Mouse (Mus musculus): ENCODE data around the gene Olfr812. TPM values are rescaled to one million over a fixed set of nuclear protein-coding genes. Genes with fewer than 3 reads are reported as not detected.
"Not testable (repeated sequence)": the region's sequence is repeated elsewhere in the genome, so short reads cannot be mapped to it uniquely, and the experiment has no call there.

The Olfr812 gene
- not detected in 2 replicates for polyA plus RNA-seq (2014; fragmentation: Nextera tagmentation; extraction: Ambion mirVana)

DNA sequence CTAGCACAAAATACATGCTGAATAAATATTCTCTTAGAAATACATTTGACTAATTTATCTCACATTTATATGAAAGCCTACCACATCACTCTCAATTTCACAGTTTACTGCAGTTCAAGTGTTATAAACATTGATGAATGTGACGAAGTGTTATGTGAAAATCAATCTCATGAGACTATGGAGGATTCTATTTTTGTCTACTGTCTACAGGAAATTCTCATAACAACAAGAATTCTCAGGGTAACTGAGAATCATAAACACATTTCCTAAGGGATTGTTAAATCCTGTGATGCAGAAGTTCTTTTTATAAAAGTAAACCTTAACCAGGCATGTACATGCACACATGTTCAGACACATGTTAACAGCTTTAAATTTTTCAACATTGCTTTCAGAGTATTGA, at the start of gene Olfr812:
Gene Olfr812, minus strand, starts transcription at position 101 of the 400 bp plus-strand sequence.
- H3K27ac ChIP-seq (ENCODE audit: low read length), result no peak within 1 kb of the TSS
- WGBS, result 56% methylated on average over 1 of the region's 1 CpGs
- H3K4me3 ChIP-seq (ENCODE audit: low read depth, low read length), result no peak within 1 kb of the TSS
- no peaks in the 10 kb centered on the region for H3K27me3 ChIP-seq (ENCODE audit: control insufficient read depth, insufficient read depth, low read length)
- H3K9me3 ChIP-seq (ENCODE audit: control insufficient read depth, low read depth, low read length), result no peaks in the 10 kb centered on the region
- no peak within 1 kb of the TSS for H3K9ac ChIP-seq (replicated peaks; ENCODE audit: low read depth, low read length)
- no peaks in the 10 kb centered on the region for H3K4me1 ChIP-seq (ENCODE audit: control insufficient read depth, insufficient read depth, low read length)
- H3K36me3 ChIP-seq (ENCODE audit: control insufficient read depth, insufficient read depth, low read length), result no peaks in the 10 kb centered on the region
- H3K4me2 ChIP-seq (replicated peaks; ENCODE audit: low read depth, low read length), result no peak within 1 kb of the TSS
- no peak for ATAC-seq (ENCODE audit: insufficient number of reproducible peaks, insufficient read depth, low FRiP score, low read depth)

DNA sequence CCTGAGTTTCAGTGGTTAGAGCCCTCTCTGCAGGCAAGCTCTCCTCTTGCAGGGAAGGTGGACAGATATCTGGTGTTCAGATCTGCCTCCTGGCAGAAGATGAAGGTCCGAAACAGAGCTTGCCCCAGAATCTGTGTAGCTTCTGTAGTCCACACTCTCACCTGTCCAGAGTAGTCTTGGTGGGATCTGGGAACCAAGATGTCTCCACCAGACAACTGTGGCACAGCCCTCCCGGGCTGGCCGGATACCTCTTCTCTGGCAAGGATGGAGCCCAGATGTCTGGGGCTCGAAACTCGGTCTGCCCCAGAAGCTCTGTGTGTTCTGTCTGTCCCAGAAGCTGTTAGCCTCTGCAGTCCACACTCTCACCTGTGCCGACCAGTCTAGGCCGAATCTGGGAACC, 40.0 kb upstream of the Olfr812 start:
- no peaks in the 10 kb centered on the region for H3K36me3 ChIP-seq (ENCODE audit: control insufficient read depth, insufficient read depth, low read length)

DNA sequence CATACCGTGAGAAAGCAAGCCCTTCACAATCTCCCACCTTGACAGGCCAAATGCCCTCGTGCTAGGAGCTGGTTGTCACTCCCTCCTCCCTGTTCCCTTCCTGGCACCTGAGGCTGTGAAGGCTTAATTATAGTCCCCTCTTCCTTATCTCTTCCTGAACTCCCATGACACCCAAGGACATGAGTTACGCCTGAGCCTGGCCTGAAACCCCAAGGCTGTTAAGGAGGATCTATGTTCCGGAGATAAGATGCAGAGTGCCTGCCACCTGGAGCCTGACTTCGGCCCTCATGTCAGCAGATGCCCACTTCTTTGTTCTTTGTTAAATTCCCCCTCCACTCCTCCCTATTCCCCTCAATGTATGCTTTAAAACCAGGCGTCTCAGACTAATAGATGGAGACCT, 39.6 kb upstream of the Olfr812 start:
- not testable (repeated sequence) for H3K4me1 ChIP-seq (ENCODE audit: control insufficient read depth, insufficient read depth, low read length); H3K36me3 ChIP-seq (ENCODE audit: control insufficient read depth, insufficient read depth, low read length); H3K4me3 ChIP-seq (ENCODE audit: low read depth, low read length); H3K9me3 ChIP-seq (ENCODE audit: control insufficient read depth, low read depth, low read length); H3K4me2 ChIP-seq (replicated peaks; ENCODE audit: low read depth, low read length); ATAC-seq (ENCODE audit: insufficient number of reproducible peaks, insufficient read depth, low FRiP score, low read depth); H3K27ac ChIP-seq (ENCODE audit: low read length); H3K27me3 ChIP-seq (ENCODE audit: control insufficient read depth, insufficient read depth, low read length); H3K9ac ChIP-seq (replicated peaks; ENCODE audit: low read depth, low read length)
- 73% methylated on average over 6 of the region's 6 CpGs for WGBS

More for the DNA sequence above, 40.0 kb upstream of the Olfr812 start:
- Histone ChIP-seq H3K27me3 (ENCODE audit: control insufficient read depth, insufficient read depth, low read length) (no peaks in the 10 kb centered on the region), H3K27ac (ENCODE audit: low read length) (no peak overlapping the region), H3K9me3 (ENCODE audit: control insufficient read depth, low read depth, low read length) (no peaks in the 10 kb centered on the region), H3K9ac (replicated peaks; ENCODE audit: low read depth, low read length) (no peak overlapping the region), H3K4me2 (replicated peaks; ENCODE audit: low read depth, low read length) (no peak overlapping the region), H3K4me3 (ENCODE audit: low read depth, low read length) (no peak overlapping the region), H3K4me1 (ENCODE audit: control insufficient read depth, insufficient read depth, low read length) (no peaks in the 10 kb centered on the region)
- no peak for ATAC-seq (ENCODE audit: insufficient number of reproducible peaks, insufficient read depth, low FRiP score, low read depth)
- WGBS, result 95% methylated on average over 7 of the region's 7 CpGs

GRCm38 (mm10) chr10:129879751-129880150, 33.9 kb upstream of the Olfr812 start, which contains the start of gene Olfr814:
Gene Olfr814, minus strand, starts transcription at chr10:129879851.
- WGBS, result no CpG with 5 or more reads among the region's 1 CpGs
- H3K4me2 ChIP-seq (replicated peaks; ENCODE audit: low read depth, low read length); H3K27ac ChIP-seq (ENCODE audit: low read length); H3K4me1 ChIP-seq (ENCODE audit: control insufficient read depth, insufficient read depth, low read length); H3K9me3 ChIP-seq (ENCODE audit: control insufficient read depth, low read depth, low read length); ATAC-seq (ENCODE audit: insufficient number of reproducible peaks, insufficient read depth, low FRiP score, low read depth); H3K9ac ChIP-seq (replicated peaks; ENCODE audit: low read depth, low read length); H3K27me3 ChIP-seq (ENCODE audit: control insufficient read depth, insufficient read depth, low read length); H3K4me3 ChIP-seq (ENCODE audit: low read depth, low read length); H3K36me3 ChIP-seq (ENCODE audit: control insufficient read depth, insufficient read depth, low read length): not testable (repeated sequence)

DNA sequence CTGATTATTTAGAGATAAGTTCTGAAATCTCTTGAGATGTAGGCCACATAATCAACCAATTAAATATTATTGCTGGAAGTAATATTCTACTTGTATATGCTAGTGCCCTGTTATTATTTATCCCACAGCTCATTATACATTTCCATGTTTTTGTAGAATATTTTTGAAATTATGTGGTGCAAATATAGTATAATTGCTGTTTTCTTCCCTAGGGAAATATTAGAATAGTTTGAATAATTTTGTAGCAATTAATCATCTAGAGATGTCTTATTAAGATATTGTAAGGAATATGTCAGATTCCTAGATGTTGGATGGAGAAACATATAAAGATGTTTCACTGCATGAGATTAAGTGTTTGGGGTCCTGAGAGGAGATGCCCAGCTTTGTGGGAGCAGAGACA, 9.2 kb upstream of the Olfr812 start, which contains the start of gene Olfr813:
Gene Olfr813, plus strand, starts transcription at position 301 of the 400 bp plus-strand sequence.
- Histone ChIP-seq H3K27me3 (ENCODE audit: control insufficient read depth, insufficient read depth, low read length) (no peaks in the 10 kb centered on the region), H3K27ac (ENCODE audit: low read length) (no peak within 1 kb of the TSS), H3K4me2 (replicated peaks; ENCODE audit: low read depth, low read length) (no peak within 1 kb of the TSS), H3K4me3 (ENCODE audit: low read depth, low read length) (no peak within 1 kb of the TSS), H3K4me1 (ENCODE audit: control insufficient read depth, insufficient read depth, low read length) (no peaks in the 10 kb centered on the region), H3K36me3 (ENCODE audit: control insufficient read depth, insufficient read depth, low read length) (no peaks in the 10 kb centered on the region), H3K9ac (replicated peaks; ENCODE audit: low read depth, low read length) (no peak within 1 kb of the TSS), H3K9me3 (ENCODE audit: control insufficient read depth, low read depth, low read length) (no peaks in the 10 kb centered on the region)
- ATAC-seq (ENCODE audit: insufficient number of reproducible peaks, insufficient read depth, low FRiP score, low read depth), result no peak

DNA sequence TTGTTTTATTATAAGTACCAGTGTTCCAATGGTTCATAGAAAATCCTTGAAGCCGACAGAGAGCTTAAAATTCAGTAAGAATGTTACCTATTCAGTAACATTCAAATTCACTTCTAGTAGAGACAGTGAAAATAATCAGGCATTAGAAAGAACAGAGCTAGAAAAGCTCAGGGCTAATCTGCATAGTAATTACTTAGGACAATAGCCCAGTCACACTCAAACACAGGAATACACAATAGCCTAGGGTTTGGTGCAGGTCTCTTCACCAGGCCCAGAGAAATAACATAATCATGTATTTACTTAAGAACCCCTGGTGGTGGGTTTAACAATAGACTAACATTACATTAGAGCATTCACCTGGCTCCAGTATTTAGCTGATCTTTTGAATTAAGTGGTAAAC, 1.4 kb upstream of the Olfr812 start:
- no peaks in the 10 kb centered on the region for H3K27me3 ChIP-seq (ENCODE audit: control insufficient read depth, insufficient read depth, low read length)
- ATAC-seq (ENCODE audit: insufficient number of reproducible peaks, insufficient read depth, low FRiP score, low read depth), result no peak
- no peak overlapping the region for H3K4me3 ChIP-seq (ENCODE audit: low read depth, low read length)
- H3K9ac ChIP-seq (replicated peaks; ENCODE audit: low read depth, low read length), result no peak overlapping the region
- no peaks in the 10 kb centered on the region for H3K4me1 ChIP-seq (ENCODE audit: control insufficient read depth, insufficient read depth, low read length)
- H3K9me3 ChIP-seq (ENCODE audit: control insufficient read depth, low read depth, low read length), result no peaks in the 10 kb centered on the region
- no peaks in the 10 kb centered on the region for H3K36me3 ChIP-seq (ENCODE audit: control insufficient read depth, insufficient read depth, low read length)
- no peak overlapping the region for H3K4me2 ChIP-seq (replicated peaks; ENCODE audit: low read depth, low read length)
- WGBS, result 84% methylated on average over 1 of the region's 1 CpGs
- no peak overlapping the region for H3K27ac ChIP-seq (ENCODE audit: low read length)

GRCm38 (mm10) chr10:129804296-129804695, 41.6 kb downstream of the Olfr812 start, which contains the start of gene Olfr811:
Gene Olfr811, minus strand, starts transcription at chr10:129804396.
- no peak within 1 kb of the TSS for H3K4me3 ChIP-seq (ENCODE audit: low read depth, low read length)
- no peaks in the 10 kb centered on the region for H3K4me1 ChIP-seq (ENCODE audit: control insufficient read depth, insufficient read depth, low read length)
- no peak within 1 kb of the TSS for H3K27ac ChIP-seq (ENCODE audit: low read length)
- H3K27me3 ChIP-seq (ENCODE audit: control insufficient read depth, insufficient read depth, low read length), result no peaks in the 10 kb centered on the region
- WGBS, result 82% methylated on average over 4 of the region's 4 CpGs
- H3K36me3 ChIP-seq (ENCODE audit: control insufficient read depth, insufficient read depth, low read length), result no peaks in the 10 kb centered on the region
- no peak within 1 kb of the TSS for H3K4me2 ChIP-seq (replicated peaks; ENCODE audit: low read depth, low read length)
- H3K9ac ChIP-seq (replicated peaks; ENCODE audit: low read depth, low read length), result no peak within 1 kb of the TSS
- no peaks in the 10 kb centered on the region for H3K9me3 ChIP-seq (ENCODE audit: control insufficient read depth, low read depth, low read length)
- ATAC-seq (ENCODE audit: insufficient number of reproducible peaks, insufficient read depth, low FRiP score, low read depth), result no peak

DNA sequence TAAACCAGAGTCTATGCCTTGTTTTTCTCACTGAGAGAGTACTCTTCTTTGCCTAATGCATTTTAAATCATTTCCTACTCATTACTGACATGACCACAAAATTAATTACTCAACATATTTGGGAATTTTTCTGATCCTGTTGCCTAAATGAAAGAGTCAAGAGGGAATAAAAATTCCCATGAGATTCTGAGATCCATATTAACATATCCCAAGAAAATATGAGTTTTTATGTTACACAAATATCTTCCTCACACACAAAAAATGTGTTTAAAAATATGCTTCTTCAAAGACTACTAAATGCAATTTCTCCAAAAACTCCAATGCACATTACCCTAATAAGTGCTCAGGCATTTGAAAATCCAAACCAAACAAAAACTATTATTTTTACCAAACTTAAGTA, 51.1 kb downstream of the Olfr812 start, which contains the start of gene Olfr810:
Gene Olfr810, minus strand, starts transcription at position 101 of the 400 bp plus-strand sequence.
- no peaks in the 10 kb centered on the region for H3K4me1 ChIP-seq (ENCODE audit: control insufficient read depth, insufficient read depth, low read length)
- H3K9me3 ChIP-seq (ENCODE audit: control insufficient read depth, low read depth, low read length), result no peaks in the 10 kb centered on the region
- no peak within 1 kb of the TSS for H3K27ac ChIP-seq (ENCODE audit: low read length)
- no peaks in the 10 kb centered on the region for H3K27me3 ChIP-seq (ENCODE audit: control insufficient read depth, insufficient read depth, low read length)
- no peak within 1 kb of the TSS for H3K4me3 ChIP-seq (ENCODE audit: low read depth, low read length)
- no peak within 1 kb of the TSS for H3K9ac ChIP-seq (replicated peaks; ENCODE audit: low read depth, low read length)
- no peak within 1 kb of the TSS for H3K4me2 ChIP-seq (replicated peaks; ENCODE audit: low read depth, low read length)
- H3K36me3 ChIP-seq (ENCODE audit: control insufficient read depth, insufficient read depth, low read length), result no peaks in the 10 kb centered on the region
- ATAC-seq (ENCODE audit: insufficient number of reproducible peaks, insufficient read depth, low FRiP score, low read depth), result no peak

Measured in stomach, embryonic 14.5 days (tissue).